Mouse (Mus musculus) MEL (cell line): ENCODE results near the gene Rps21. TPM values are rescaled to one million over a fixed set of nuclear protein-coding genes. Genes with fewer than 3 reads are reported as not detected.

ENCODE experiments used
- DNase-seq: peaks from one replicate; pipeline ENCODE4 v3.0.0; 2011; ENCODE audit warnings: low read depth, low spot score
- H3K27ac ChIP-seq: 2 replicates; pipeline ENCODE4 v1.5.1; 2012; ENCODE audit warnings: low read depth, mild to moderate bottlenecking, control low read depth, low read length, moderate library complexity; ENCODE audit not compliant: control insufficient read depth
- H3K27me3 ChIP-seq, 2 experiments: fragments of 150-350 bp in 1 of 2; sonication (generic) in 1 of 2; 2 replicates each; pipeline ENCODE4 v1.6.1; 2012; ENCODE audit warnings: low read length in 2 of 2, mild to moderate bottlenecking in 2 of 2, improper control_type of control experiment in 1 of 2, moderate library complexity in 1 of 2; ENCODE audit not compliant: insufficient read depth in 2 of 2, control insufficient read depth in 1 of 2
- H3K36me3 ChIP-seq, 2 experiments: 2 replicates each; pipeline ENCODE4 v1.6.1; 2012 to 2014; ENCODE audit warnings: low read length in 2 of 2, improper control_type of control experiment in 1 of 2, inconsistent platforms in 1 of 2, mild to moderate bottlenecking in 1 of 2; ENCODE audit not compliant: insufficient read depth in 2 of 2, control insufficient read depth in 1 of 2
- H3K4me1 ChIP-seq, 2 experiments: fragments of 150-350 bp in 1 of 2; sonication (generic) in 1 of 2; 2 replicates each; pipeline ENCODE4 v1.6.1; 2012; ENCODE audit warnings: low read length in 2 of 2, improper control_type of control experiment in 1 of 2, mild to moderate bottlenecking in 1 of 2; ENCODE audit not compliant: insufficient read depth in 2 of 2, control insufficient read depth in 1 of 2
- H3K4me3 ChIP-seq, 2 experiments: fragments of 150-350 bp in 1 of 2; sonication (generic) in 1 of 2; 2 replicates each; pipeline ENCODE4 v1.5.1; 2012; ENCODE audit warnings: low read depth in 2 of 2, low read length in 2 of 2, mild to moderate bottlenecking in 2 of 2, moderate library complexity in 2 of 2, control low read depth in 1 of 2, improper control_type of control experiment in 1 of 2; ENCODE audit not compliant: control insufficient read depth in 1 of 2, insufficient read depth in 1 of 2
- H3K79me2 ChIP-seq: 2 replicates; pipeline ENCODE4 v1.6.1; 2012; ENCODE audit warnings: mild to moderate bottlenecking, low read length, moderate library complexity; ENCODE audit not compliant: control insufficient read depth, poor library complexity, insufficient read depth
- H3K9ac ChIP-seq: 2 replicates; pipeline ENCODE4 v1.6.1; 2012; ENCODE audit warnings: low read depth, mild to moderate bottlenecking, control low read depth, low read length, moderate library complexity; ENCODE audit not compliant: control insufficient read depth, poor library complexity, severe bottlenecking
- H3K9me3 ChIP-seq: fragments of 150-350 bp; sonication (generic); replicated peaks from 2 replicates; pipeline ENCODE4 v1.6.1; 2012; ENCODE audit warnings: mild to moderate bottlenecking, low read length, improper control_type of control experiment, moderate library complexity; ENCODE audit not compliant: insufficient read depth
- BHLHE40 ChIP-seq: IDR thresholded peaks from 2 replicates; pipeline ENCODE4 v1.6.1; 2012; ENCODE audit warnings: low read depth, mild to moderate bottlenecking, inconsistent platforms, low read length, improper control_type of control experiment, borderline replicate concordance
- E2F4 ChIP-seq: IDR thresholded peaks from 2 replicates; pipeline ENCODE4 v1.6.1; 2011; ENCODE audit warnings: low read depth, low read length, improper control_type of control experiment, borderline replicate concordance
- ELF1 ChIP-seq: IDR thresholded peaks from 2 replicates; pipeline ENCODE4 v1.6.1; 2014; ENCODE audit warnings: low read depth, mild to moderate bottlenecking, inconsistent platforms, low read length, improper control_type of control experiment, moderate library complexity
- EP300 ChIP-seq, 2 experiments: IDR thresholded peaks; 2 replicates each; pipeline ENCODE4 v1.6.1; 2011; ENCODE audit warnings: improper control_type of control experiment in 2 of 2, low read length in 2 of 2, low read depth in 1 of 2, mild to moderate bottlenecking in 1 of 2
- ETS1 ChIP-seq: IDR thresholded peaks from 2 replicates; pipeline ENCODE4 v1.6.1; 2012; ENCODE audit warnings: low read depth, mild to moderate bottlenecking, inconsistent platforms, low read length, improper control_type of control experiment, moderate library complexity
- MAFK ChIP-seq: IDR thresholded peaks from 2 replicates; pipeline ENCODE4 v1.6.1; 2011; ENCODE audit warnings: low read depth, mild to moderate bottlenecking, low read length, improper control_type of control experiment, borderline replicate concordance
- MAX ChIP-seq: IDR thresholded peaks from 2 replicates; pipeline ENCODE4 v1.6.1; 2011; ENCODE audit warnings: low read length, improper control_type of control experiment
- MEF2A ChIP-seq: IDR thresholded peaks from 2 replicates; pipeline ENCODE4 v1.6.1; 2014; ENCODE audit warnings: low read depth, mild to moderate bottlenecking, inconsistent platforms, low read length, improper control_type of control experiment; ENCODE audit not compliant: poor library complexity, insufficient replicate concordance, severe bottlenecking; ENCODE audit errors: extremely low read depth
- MYC ChIP-seq: IDR thresholded peaks from 2 replicates; pipeline ENCODE4 v1.6.1; 2011; ENCODE audit warnings: low read depth, mild to moderate bottlenecking, low read length, improper control_type of control experiment, moderate library complexity
- NELFE ChIP-seq: IDR thresholded peaks from 2 replicates; pipeline ENCODE4 v1.6.1; 2011; ENCODE audit warnings: low read depth, low read length, improper control_type of control experiment
- NRF1 ChIP-seq: IDR thresholded peaks from 2 replicates; pipeline ENCODE4 v1.6.1; 2014; ENCODE audit warnings: low read depth, mild to moderate bottlenecking, inconsistent platforms, low read length, improper control_type of control experiment, moderate library complexity; ENCODE audit not compliant: poor library complexity, insufficient read depth, severe bottlenecking
- RCOR1 ChIP-seq: IDR thresholded peaks from 2 replicates; pipeline ENCODE4 v1.6.1; 2012; ENCODE audit warnings: low read depth, mild to moderate bottlenecking, inconsistent platforms, low read length, improper control_type of control experiment
- TCF12 ChIP-seq: IDR thresholded peaks from 2 replicates; pipeline ENCODE4 v1.6.1; 2014; ENCODE audit warnings: low read depth, mild to moderate bottlenecking, inconsistent platforms, low read length, improper control_type of control experiment, moderate library complexity
- UBTF ChIP-seq: IDR thresholded peaks from 2 replicates; pipeline ENCODE4 v1.6.1; 2012; ENCODE audit warnings: low read depth, mild to moderate bottlenecking, inconsistent platforms, low read length, improper control_type of control experiment, moderate library complexity, borderline replicate concordance; ENCODE audit not compliant: insufficient read depth
- USF1 ChIP-seq: IDR thresholded peaks from 2 replicates; pipeline ENCODE4 v1.6.1; 2014; ENCODE audit warnings: low read depth, mild to moderate bottlenecking, inconsistent platforms, low read length, improper control_type of control experiment, moderate library complexity
- ZC3H11A ChIP-seq: IDR thresholded peaks from 2 replicates; pipeline ENCODE4 v1.6.1; 2012; ENCODE audit warnings: low read depth, mild to moderate bottlenecking, inconsistent platforms, low read length, improper control_type of control experiment
- ZNF384 ChIP-seq: IDR thresholded peaks from 2 replicates; pipeline ENCODE4 v1.6.1; 2012; ENCODE audit warnings: low read depth, mild to moderate bottlenecking, inconsistent platforms, low read length, improper control_type of control experiment
- polyA plus RNA-seq, 2 experiments: library from polyadenylated mRNA; stranded (reverse) in 1 of 2; unstranded in 1 of 2; fragments of >175 nt in 1 of 2; fragments of >200 nt in 1 of 2; gene quantifications; 2 replicates each; pipeline versions ENCODE4 v1.2.1 to v1.2.4; 2012; ENCODE audit warnings: low replicate concordance in 2 of 2, low read depth in 1 of 2; ENCODE audit not compliant: insufficient read length in 2 of 2, insufficient read depth in 1 of 2, missing spikeins in 1 of 2
- total RNA-seq: library from RNA; depleted of rRNA; stranded (reverse); fragments of 300-350 nt; gene quantifications from 2 replicates; pipeline ENCODE4 v1.2.3, GENCODE M21; 2012

Gene Rps21
- total and polyA plus RNA-seq, 3 experiments = 995 to 4,916 (median 1,182) TPM

- Histone ChIP-seq H3K4me3 (no peak overlapping the region), H3K36me3 (no peaks in the 10 kb centered on the region; a peak in 1 of 4 replicates), H3K9me3 (no peaks in the 10 kb centered on the region), H3K79me2 (peaks cover 1% of the 10 kb centered on the region; the same call in 1 of the 2 replicates), H3K27me3 (no peaks in the 10 kb centered on the region), H3K27ac (no peak overlapping the region), H3K4me1 (peaks cover 0 to 17% of the 10 kb centered on the region in 2 experiments; a peak in 1 of 4 replicates), H3K9ac (no peak overlapping the region)
- DNase-seq = no peak
- no peak for TF ChIP-seq ZNF384
- TF ChIP-seq MYC = no peak
- no peak for TF ChIP-seq NELFE
- no peak for TF ChIP-seq NRF1
- TF ChIP-seq MAX = no peak
- no peak for TF ChIP-seq RCOR1
- TF ChIP-seq UBTF = no peak
- TF ChIP-seq ETS1 = no peak
- TF ChIP-seq E2F4 = no peak
- TF ChIP-seq MEF2A = no peak
- TF ChIP-seq USF1 = no peak
- no peak for TF ChIP-seq TCF12
- TF ChIP-seq ZC3H11A = no peak
Measured at GRCm38 (mm10) chr2:180222250-180222649, 34.9 kb upstream of the Rps21 start.

- no peak for TF ChIP-seq ELF1
- no peak for TF ChIP-seq MEF2A
- no peak for TF ChIP-seq ETS1
- TF ChIP-seq TCF12 = no peak
- no peak for TF ChIP-seq MAFK
- no peak for TF ChIP-seq EP300 (IDR thresholded peaks at IDR 0.05; ENCODE audit: low read depth in 1 of 2, low read length in 2 of 2)
- TF ChIP-seq BHLHE40 = no peak
- TF ChIP-seq, all 39 proteins: peak for 0
- peaks cover 0 to 21% of the 10 kb centered on the region in 2 experiments; a peak in 1 of 4 replicates for H3K4me1 ChIP-seq
- H3K4me3 ChIP-seq = peak overlapping the region; percentile 71 to 87
- H3K36me3 ChIP-seq = no peaks in the 10 kb centered on the region; a peak in 1 of 4 replicates
- peak overlapping the region; percentile 66 for H3K9ac ChIP-seq
- H3K27me3 ChIP-seq = no peaks in the 10 kb centered on the region
- DNase-seq = no peak
- no peak overlapping the region for H3K27ac ChIP-seq
- peaks cover 1% of the 10 kb centered on the region; the same call in 1 of the 2 replicates for H3K79me2 ChIP-seq
- H3K9me3 ChIP-seq = no peaks in the 10 kb centered on the region
Measured at GRCm38 (mm10) chr2:180224647-180225043, 32.5 kb upstream of the Rps21 start.
